Mouse (Mus musculus): ENCODE data around the gene I830077J02Rik. TPM values are rescaled to one million over a fixed set of nuclear protein-coding genes. Genes with fewer than 3 reads are reported as not detected.

Gene I830077J02Rik
- polyA plus RNA-seq, 1 experiment from 2014 or later: 1.6 TPM

- Histone ChIP-seq H3K9ac (ENCODE audit: low read length) (no peak overlapping the region), H3K9me3 (replicated peaks; ENCODE audit: control insufficient read depth, low read length) (no peaks in the 10 kb centered on the region), H3K4me3 (ENCODE audit: low read length) (no peak overlapping the region), H3K4me1 (ENCODE audit: control insufficient read depth, insufficient read depth, low read length) (peaks cover 4% of the 10 kb centered on the region; the same call in 1 of the 2 replicates), H3K27me3 (ENCODE audit: control insufficient read depth, insufficient read depth, low read length) (no peaks in the 10 kb centered on the region), H3K4me2 (ENCODE audit: low read depth, low read length) (no peak overlapping the region), H3K36me3 (ENCODE audit: control insufficient read depth, insufficient read depth) (no peaks in the 10 kb centered on the region), H3K27ac (ENCODE audit: low read length) (no peak overlapping the region)
- WGBS: 70% methylated on average over 2 of the region's 2 CpGs
- no peak for ATAC-seq (replicated peaks; ENCODE audit: extremely low read depth, insufficient read depth, low FRiP score)
Observed at GRCm38 (mm10) chr3:105877919-105878318, 54.5 kb downstream of the I830077J02Rik start.

- H3K4me3 ChIP-seq (ENCODE audit: low read length): no peak overlapping the region
- no peak overlapping the region for H3K9ac ChIP-seq (ENCODE audit: low read length)
- 75% methylated on average over 6 of the region's 6 CpGs for WGBS
Observed at GRCm38 (mm10) chr3:105877252-105877803, 55.1 kb downstream of the I830077J02Rik start.

GRCm38 (mm10) chr3:105876022-105876421 lies 56.4 kb downstream of the I830077J02Rik start:
- no peak overlapping the region for H3K9ac ChIP-seq (ENCODE audit: low read length)
- H3K4me2 ChIP-seq (ENCODE audit: low read depth, low read length): no peak overlapping the region
- no peak overlapping the region for H3K27ac ChIP-seq (ENCODE audit: low read length)
- 49% methylated on average over 5 of the region's 5 CpGs for WGBS
- no peak for ATAC-seq (replicated peaks; ENCODE audit: extremely low read depth, insufficient read depth, low FRiP score)
- H3K9me3 ChIP-seq (replicated peaks; ENCODE audit: control insufficient read depth, low read length): no peaks in the 10 kb centered on the region
- no peaks in the 10 kb centered on the region for H3K36me3 ChIP-seq (ENCODE audit: control insufficient read depth, insufficient read depth)
- H3K4me1 ChIP-seq (ENCODE audit: control insufficient read depth, insufficient read depth, low read length): peaks cover 12% of the 10 kb centered on the region
- H3K4me3 ChIP-seq (ENCODE audit: low read length): no peak overlapping the region
- H3K27me3 ChIP-seq (ENCODE audit: control insufficient read depth, insufficient read depth, low read length): no peaks in the 10 kb centered on the region

More at GRCm38 (mm10) chr3:105877252-105877803, 55.1 kb downstream of the I830077J02Rik start:
- ATAC-seq (replicated peaks; ENCODE audit: extremely low read depth, insufficient read depth, low FRiP score): no peak
- H3K27ac ChIP-seq (ENCODE audit: low read length): no peak overlapping the region
- no peaks in the 10 kb centered on the region for H3K27me3 ChIP-seq (ENCODE audit: control insufficient read depth, insufficient read depth, low read length)
- H3K36me3 ChIP-seq (ENCODE audit: control insufficient read depth, insufficient read depth): no peaks in the 10 kb centered on the region
- no peaks in the 10 kb centered on the region for H3K9me3 ChIP-seq (replicated peaks; ENCODE audit: control insufficient read depth, low read length)
- H3K4me2 ChIP-seq (ENCODE audit: low read depth, low read length): no peak overlapping the region
- H3K4me1 ChIP-seq (ENCODE audit: control insufficient read depth, insufficient read depth, low read length): peaks cover 10% of the 10 kb centered on the region

Other genes with a start within 250 kb of the I830077J02Rik start
- gene Ddx20, start 245.1 kb downstream of the I830077J02Rik start, polyA plus RNA-seq (2015; fragmentation: Nextera tagmentation; extraction: Ambion mirVana): 20.9 and 22.4 TPM in 2 replicates
- 2.9 and 3.3 TPM in 2 replicates for gene Inka2, start 228.1 kb downstream of the I830077J02Rik start, polyA plus RNA-seq (2015; fragmentation: Nextera tagmentation; extraction: Ambion mirVana)
- gene Rap1a, start 131.3 kb downstream of the I830077J02Rik start, polyA plus RNA-seq (2015; fragmentation: Nextera tagmentation; extraction: Ambion mirVana): 80.5 and 98.8 TPM in 2 replicates
- 0.20 and 0.22 TPM in 2 replicates for gene Adora3, start 61.8 kb downstream of the I830077J02Rik start, polyA plus RNA-seq (2015; fragmentation: Nextera tagmentation; extraction: Ambion mirVana)
- 0.32 TPM in 1 of 2 replicates, not detected in the other for gene Tmigd3, start 61.8 kb downstream of the I830077J02Rik start, polyA plus RNA-seq (2015; fragmentation: Nextera tagmentation; extraction: Ambion mirVana)
- 85.9 and 86.6 TPM in 2 replicates for gene Wdr77, start 26.7 kb upstream of the I830077J02Rik start, polyA plus RNA-seq (2015; fragmentation: Nextera tagmentation; extraction: Ambion mirVana)
- 954 and 1,079 TPM in 2 replicates for gene Atp5f1, start 27.4 kb upstream of the I830077J02Rik start, polyA plus RNA-seq (2015; fragmentation: Nextera tagmentation; extraction: Ambion mirVana)
- 1.2 and 1.6 TPM in 2 replicates for gene Ovgp1, start 41.0 kb upstream of the I830077J02Rik start, polyA plus RNA-seq (2015; fragmentation: Nextera tagmentation; extraction: Ambion mirVana)
- 1.1 and 2.5 TPM in 2 replicates for gene Pifo, start 82.0 kb upstream of the I830077J02Rik start, polyA plus RNA-seq (2015; fragmentation: Nextera tagmentation; extraction: Ambion mirVana)
- 0.19 and 0.29 TPM in 2 replicates for gene Chil5, start 100.2 kb upstream of the I830077J02Rik start, polyA plus RNA-seq (2015; fragmentation: Nextera tagmentation; extraction: Ambion mirVana)
- gene Chia1, start 180.6 kb upstream of the I830077J02Rik start, polyA plus RNA-seq (2015; fragmentation: Nextera tagmentation; extraction: Ambion mirVana): 0.08 TPM in 1 of 2 replicates, not detected in the other
- gene Chil3, start 234.9 kb upstream of the I830077J02Rik start, polyA plus RNA-seq (2015; fragmentation: Nextera tagmentation; extraction: Ambion mirVana): 0.15 and 0.29 TPM in 2 replicates